Mouse (Mus musculus) urinary bladder, postnatal 36 days (tissue): ENCODE results near the gene Capzb.

Experiments
- DNase-seq, 2 experiments: peaks; one replicate each; pipeline ENCODE4 v3.0.0; 2022; ENCODE audit warnings: low spot score in 2 of 2, mixed read lengths in 1 of 2

Capzb gene

DNA sequence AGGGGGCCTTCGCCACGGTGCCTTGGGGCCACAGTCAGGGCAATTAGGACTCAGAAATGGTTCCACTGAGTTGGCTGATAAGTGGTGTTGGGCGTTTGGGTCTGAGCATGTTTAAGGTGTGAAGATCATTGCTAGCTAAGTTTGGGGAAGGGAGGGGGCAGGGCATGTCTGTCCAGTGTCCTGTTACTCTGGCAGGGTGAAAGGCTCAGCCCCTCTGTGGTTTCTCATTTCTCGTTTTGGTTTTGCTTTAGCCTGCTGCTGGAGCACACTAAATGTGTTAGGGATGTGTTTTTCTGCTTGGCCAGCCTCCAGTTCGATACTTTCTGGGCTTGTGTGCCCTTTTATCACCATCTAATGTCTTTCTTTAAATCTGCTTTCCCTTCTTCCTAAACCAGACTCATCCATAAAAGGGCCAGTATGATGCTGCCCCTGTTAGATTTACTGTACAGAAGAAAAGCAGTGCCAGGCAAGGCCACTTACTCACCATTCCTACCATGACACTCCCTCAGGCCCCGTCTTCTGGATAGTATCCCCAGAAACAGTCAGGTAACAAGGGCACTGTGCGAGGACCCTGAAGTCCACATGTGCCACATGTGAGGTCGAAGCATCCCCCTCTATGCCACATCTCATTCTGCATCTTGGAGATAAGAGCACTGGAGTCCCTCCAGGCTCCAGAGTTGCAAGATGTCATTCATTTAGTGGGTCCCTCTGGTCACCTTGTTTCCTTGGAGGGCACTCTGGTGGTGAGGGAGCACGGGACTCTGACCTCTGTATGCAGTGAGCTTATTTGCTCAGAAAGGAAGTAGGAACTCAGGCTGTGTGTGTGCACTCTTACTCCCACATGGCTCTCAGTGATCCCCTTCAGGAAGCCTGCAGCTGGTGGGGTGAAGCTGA, 15.8 kb downstream of the Capzb start:
- no peak for DNase-seq

DNA sequence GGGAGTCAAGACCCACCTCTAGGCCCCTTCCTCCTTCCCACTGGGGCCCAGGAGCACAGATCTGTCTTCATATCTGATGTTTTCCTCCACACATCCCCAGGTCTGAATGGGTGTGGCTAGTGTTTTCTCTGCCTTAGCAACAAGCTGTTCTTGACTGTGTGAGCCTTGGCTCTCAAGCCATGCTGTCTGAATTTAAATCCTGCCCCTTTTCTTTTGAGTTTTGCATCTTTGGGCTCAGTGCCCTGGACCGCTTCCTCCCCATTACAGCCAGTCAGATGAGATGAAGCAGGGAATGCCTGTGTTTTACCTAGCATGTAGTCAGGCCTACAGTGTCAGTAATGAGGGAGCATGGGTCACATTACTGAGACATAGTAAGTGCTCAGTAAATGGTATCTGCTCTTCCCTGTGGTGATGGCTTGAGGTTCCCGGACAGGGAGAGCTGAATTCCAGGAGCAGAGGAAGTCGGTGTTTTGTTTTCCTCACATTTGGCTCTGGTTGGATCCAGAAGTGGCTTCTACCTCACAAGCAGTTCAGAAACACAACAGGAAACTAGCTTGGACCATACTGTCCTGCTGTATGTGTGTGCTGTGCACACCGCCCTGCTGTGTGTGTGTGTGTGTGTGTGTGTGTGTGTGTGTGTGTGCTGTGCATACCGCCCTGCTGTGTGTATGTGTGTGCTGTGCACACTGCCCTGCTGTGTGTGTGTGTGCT, 16.6 kb downstream of the Capzb start:
- no peak for DNase-seq

DNA sequence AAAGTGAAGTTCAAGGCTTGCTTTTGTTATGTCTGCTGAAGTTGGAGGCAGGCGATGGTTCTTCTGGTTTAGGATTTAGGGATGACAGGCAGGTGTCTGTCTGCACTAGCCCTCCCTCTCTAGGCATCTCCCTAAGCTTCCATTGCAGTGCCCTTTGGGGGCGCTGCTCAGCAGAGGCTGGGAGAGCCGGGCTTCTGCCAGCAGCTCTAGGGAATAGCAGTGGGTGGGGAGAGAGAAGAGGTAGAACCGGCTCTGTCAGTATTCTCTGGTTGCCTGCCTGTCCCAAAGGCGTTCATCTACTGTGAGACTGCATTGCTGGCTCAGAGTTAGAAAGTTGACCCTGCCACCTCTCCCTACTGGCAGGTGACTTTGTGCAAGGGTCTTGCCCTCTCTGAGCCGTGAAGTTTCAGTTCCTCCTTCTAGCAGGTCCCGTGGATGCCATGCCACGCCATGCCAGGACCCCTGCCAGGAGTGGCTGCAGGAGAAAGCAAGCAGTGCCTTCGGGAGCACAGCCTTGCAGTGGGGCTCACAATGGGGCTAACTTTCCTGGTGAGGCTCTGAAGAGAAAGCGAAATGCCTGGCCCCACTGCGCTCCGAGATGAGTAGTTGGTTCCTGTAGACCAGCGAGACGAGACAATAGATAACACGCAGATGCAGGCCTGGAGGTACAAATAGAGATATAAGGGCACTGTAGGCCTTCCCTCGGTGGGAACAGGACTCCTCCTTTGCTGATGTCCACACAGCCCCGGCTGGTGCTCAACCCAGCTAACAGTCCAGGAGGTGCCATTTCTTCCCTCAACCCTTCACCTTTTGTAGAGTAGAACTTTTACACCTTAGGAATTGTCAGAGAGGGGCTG, 19.5 kb downstream of the Capzb start:
- peak; percentile 46 to 66 for DNase-seq

DNA sequence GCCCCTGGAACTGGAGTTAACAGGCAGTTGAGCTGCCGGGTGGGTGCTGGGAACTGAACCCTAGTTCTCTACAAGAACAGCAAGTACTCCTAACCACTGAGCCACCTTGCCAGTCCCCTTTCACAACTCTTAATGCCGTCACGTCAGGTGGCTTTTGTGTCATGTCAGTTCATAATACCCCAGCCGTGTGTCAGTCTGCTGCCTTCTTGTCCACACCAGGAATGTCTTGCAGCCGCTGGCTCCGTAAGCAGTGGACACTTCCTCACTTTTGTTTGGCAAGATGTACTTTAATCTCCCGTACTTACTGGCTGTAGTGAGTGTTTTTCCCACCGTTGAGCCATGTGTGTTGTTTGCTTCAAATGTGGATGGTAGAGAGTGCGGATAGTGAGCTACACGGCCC, 20.4 kb downstream of the Capzb start:
- no peak for DNase-seq

GRCm38 (mm10) chr4:139213935-139214371, 21.3 kb downstream of the Capzb start:
- DNase-seq = peak in 1 of 2 experiments; percentile 45

DNA sequence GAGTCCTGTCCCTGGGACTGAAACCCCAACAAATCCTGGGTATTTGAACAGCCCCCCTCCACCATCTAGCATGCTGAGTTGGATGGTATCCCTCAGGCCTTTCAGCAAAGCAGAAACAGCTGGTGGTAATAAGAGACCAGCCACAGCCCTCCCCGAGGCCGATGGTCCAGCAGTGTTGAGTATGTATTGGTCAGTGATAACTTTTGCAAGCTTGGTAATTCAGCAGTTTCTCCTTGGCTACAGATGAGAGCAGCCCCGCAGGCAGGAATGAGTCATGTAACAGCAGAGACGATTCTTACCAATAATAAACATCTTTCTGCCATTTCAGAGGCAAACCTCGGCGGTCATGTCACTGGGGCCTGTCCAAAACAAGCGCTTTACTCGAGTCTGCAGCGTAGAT, 23.9 kb downstream of the Capzb start:
- DNase-seq = no peak

DNA sequence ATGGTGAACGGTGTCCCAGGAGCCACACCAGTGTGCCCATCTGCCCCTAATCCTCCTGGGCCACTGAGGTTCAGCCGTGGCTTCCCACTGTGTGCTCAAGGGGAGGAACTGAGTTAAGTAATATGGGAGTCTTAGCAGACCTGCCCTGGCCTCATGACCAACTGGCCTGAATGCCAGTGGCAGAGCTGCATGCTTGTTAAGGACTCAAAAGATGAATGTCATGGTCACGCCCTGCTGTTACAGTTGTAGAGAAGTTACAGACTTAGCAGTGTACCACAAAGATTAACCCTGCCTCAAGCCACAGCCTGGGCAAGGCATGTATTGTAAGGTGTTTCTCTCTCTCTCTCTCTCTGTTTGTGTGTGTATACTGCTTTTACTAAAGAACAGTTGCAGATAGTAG, 25.8 kb downstream of the Capzb start:
- no peak for DNase-seq

- DNase-seq = no peak
These were observed 27.0 kb downstream of the Capzb start for GRCm38 (mm10) chr4:139219656-139220055.

DNA sequence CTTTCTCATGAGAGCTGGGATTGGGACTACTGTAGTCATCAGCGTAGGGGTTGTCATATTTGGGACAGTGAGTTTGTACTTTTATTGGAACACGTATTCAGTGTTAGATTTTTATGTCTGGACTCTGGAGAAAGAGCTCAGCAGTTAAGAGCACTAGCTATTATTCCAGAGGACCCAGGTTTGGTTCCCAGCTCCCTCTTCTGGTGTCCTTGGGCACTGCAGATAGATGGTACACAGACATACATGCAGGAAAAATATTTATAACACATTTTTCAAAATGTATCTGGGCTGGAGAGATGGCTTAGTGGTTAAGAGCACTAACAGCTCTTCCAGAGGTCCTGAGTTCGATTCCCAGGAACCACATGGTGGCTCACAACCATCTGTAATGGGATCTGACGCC, 28.3 kb downstream of the Capzb start:
- DNase-seq = no peak

DNA sequence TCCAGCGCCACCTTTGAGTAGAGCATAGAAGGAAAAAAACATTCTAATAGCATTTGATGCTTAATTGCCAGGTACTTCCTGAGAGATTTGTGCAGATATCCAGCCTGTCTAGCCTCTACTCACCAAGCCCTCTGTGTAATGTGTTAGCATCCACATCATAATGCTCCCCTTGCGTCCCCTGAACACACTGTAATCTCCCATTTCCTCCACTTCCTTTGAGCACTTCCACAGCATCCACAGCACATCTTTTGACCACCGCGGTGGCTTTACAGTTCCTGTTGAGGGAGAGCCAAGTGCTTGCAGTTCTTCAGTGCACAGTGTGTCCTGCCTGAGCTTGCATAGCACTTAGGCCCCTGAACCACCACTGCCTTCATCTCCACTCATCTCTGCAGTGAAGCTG, 29.1 kb downstream of the Capzb start:
- DNase-seq = no peak

- DNase-seq = no peak
These were observed 32.4 kb downstream of the Capzb start for GRCm38 (mm10) chr4:139225115-139225514.

DNA sequence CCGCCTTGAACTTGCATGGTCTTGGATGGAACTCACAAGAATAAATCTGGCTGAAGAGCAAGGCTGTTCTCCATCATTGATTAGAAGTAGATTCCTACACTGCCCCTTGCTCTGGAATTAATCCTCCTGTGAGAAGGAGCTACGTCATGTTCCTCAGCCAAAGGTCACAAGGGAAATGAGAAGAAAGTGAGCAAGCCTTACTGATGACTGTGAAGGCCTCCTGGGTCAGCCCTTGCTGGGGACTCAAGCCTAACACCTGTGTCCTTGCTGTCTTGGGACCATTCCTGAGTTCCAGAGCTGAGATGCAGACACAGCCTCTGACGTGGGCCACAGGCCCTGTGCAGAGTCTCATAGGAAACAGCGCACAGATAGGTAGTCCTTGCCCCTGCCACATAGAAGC, 33.2 kb downstream of the Capzb start:
- no peak for DNase-seq

DNA sequence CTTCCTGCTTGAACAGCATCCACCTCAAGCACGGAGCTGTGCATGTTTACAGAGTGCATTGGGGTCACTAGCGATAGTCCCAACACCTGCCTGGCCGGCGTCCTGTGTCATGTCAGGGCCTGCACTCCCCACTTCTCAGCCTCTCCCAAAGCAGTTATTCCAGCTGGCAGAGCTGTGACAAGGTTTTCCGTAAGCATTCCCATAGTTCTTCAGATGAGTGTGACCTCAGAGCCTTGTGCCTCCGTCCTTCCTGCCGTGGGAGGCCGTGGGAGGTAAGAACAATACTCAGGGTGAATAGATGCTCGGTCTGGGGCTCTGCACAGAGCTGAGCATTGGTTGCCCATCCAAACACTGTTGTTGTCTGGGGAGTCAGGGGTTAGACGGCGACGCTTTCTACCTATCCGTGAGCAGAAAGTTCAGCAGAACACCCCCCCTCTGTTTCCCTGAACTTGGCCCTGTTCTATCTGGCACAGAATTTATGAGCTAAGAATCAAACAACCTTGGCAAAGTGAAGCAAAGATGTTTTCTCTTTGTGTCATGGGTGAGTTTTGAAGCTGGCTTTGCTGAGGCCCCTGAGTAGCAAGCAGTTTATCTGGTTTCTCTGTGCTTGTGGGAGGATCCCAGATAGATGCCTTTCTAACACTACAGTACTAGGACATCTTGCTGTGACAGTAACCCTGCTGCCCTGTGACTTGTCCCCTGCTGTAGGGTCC, 34.0 kb downstream of the Capzb start:
- DNase-seq = peak in 1 of 2 experiments; percentile 44

DNA sequence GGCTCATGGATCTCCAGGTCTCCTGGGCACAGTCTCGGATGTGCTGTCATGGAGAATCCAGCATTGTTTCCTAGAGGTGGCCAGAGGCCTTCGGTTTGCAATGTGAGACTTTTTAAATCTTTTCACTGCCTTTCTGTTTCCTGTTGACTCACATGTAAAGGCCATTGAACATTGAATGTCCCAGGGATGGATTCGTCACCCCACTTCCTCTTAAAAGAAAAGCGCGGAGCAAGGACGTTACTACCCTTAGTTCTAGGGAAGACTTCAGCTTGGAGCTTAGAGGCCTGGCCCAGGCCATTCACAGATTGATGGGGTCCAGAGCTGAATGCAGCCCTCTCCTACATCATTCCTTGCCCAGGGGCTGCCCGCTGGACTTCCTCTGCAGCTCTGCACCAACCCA, 35.2 kb downstream of the Capzb start:
- no peak for DNase-seq

GRCm38 (mm10) chr4:139229271-139229670, 36.6 kb downstream of the Capzb start:
- DNase-seq = no peak

DNA sequence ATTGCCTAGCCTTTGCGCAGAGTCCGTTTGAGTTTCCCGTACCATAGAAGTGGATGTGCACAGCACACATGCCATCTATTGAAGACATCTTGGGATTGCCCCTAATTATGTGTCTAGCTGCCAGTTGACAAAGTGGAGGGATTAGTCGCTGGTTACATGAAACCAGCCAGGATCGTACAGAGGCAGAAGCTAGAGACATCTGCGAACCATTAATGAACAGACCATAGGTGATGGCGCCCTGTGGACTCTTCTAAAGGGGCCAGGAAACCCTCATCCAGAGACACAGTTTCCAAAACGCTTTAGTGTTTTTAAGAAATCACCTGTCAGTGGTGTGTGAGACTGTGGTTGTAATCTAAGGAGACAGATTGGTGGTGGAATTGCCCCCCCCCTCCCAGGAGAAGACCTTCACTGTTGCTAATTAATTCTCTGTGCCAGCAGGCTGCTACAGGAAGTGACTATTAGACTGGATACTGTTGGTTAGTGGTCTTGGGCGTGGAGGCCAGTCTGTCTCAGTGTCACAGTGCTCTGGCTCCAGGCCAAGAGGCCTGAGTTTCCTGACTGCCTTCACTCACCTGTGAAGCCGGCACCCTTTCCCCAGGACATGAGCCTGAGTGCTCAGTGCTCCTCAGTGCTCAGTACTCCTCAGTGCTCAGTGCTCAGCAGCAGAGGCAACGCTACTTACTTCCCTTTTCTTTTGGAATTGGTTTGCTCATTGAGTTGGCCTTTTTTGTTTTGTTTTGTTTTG, 37.8 kb downstream of the Capzb start:
- DNase-seq = no peak

DNA sequence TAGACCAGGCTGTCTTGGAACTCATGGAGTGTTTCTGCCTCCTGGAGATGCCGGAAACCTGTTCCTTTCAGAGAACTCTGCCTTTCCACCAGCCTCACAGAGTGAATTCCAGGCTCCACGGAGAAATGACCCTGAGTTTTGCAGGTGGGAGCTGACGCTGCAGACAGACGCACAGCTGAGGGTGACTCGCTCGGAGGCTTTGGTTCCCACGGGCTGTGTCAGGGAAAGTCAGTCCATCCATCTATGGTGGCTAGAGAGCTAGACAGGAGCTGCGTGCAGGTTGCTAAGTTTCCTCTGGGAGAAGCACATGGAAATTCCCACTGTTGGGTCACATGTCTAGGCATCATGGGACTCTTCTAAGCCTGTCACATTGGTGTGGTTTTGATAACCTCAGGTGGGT, 38.5 kb downstream of the Capzb start:
- no peak for DNase-seq

DNA sequence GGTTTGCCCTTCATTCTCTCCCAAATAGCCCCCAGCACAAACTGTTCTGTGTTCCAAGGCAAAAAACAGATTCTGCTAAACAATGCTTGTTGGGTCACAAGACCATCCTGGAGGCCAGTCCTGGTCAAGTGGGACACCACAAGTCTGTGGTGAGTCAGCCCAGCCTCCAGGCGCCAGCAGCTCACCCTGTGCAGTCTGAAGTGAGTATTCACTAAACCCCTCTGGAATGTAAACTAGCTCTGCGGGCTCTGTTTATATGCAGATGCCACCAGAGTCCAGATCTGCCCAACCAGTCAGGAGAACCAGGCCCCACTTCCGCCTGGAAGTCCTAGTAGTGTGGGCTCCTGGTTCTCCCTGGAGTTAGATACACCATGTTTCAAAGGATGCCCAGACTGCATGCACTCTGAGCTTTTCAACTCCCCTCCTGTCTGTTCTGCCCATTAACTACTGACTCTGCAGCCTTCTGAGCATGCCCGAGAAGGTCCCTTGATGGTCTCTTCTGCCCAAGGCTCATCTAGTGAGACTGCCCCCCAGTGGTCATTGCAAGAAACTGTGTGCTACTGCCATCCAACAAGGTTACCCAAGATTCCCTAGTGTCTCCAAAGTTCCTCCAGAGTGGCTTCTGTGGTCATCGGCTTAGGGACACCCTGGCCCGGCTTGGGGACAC, 39.9 kb downstream of the Capzb start:
- DNase-seq = peak; percentile 51 to 58

GRCm38 (mm10) chr4:139233146-139233495, 40.4 kb downstream of the Capzb start:
- DNase-seq = no peak

DNA sequence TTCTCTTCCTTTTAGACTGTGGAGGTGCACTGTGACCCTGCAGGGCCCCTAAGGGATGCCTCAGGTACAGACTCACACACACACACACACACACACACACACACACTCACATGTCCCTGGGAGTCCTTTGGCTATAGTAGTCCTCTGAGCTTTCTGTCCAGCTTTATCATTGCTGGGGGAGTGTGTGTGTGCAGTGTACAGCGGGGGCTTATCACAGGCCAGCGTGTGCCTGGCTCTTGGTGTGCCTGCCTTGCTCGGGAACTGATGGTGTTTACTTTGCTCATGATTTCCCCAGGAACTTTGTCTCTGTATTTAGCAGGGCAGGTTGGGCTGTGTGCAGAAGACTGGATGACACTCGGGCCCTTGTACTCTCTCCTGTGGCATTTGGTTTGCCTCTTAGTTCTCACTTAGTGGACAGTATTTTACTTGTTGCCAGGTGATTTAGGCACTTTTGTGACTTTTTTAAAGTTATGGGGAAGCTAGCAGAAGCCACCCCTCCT, 41.1 kb downstream of the Capzb start:
- DNase-seq = no peak
